Mouse (Mus musculus) erythroblast, embryonic 14.5 days (primary cell): ENCODE results near the gene Alms1.

Experiments
- GATA1 ChIP-seq: IDR thresholded peaks from 2 replicates; pipeline ENCODE4 v1.6.1; 2012; ENCODE audit warnings: low read length, inconsistent platforms, mixed read lengths
- TAL1 ChIP-seq: IDR thresholded peaks from 3 replicates; pipeline ENCODE4 v1.6.1; 2012; ENCODE audit warnings: low read length, inconsistent platforms, mixed read lengths

- TF ChIP-seq TAL1 (no peak), GATA1 (no peak)
Observed at GRCm38 (mm10) chr6:85610511-85610910, 23.2 kb downstream of the Alms1 start.
